Mouse (Mus musculus): Measurements from ENCODE around the gene Bcor. TPM values are rescaled to one million over a fixed set of nuclear protein-coding genes. Genes with fewer than 3 reads are reported as not detected.
A peak's percentile ranks its signal among the peaks of the same experiment; 100 is the strongest.

The Bcor gene
- polyA plus RNA-seq, 1 experiment from 2014 or later: 7.9 TPM

- WGBS (ENCODE audit: insufficient replicate concordance): 80% methylated on average over 5 of the region's 5 CpGs
- Histone ChIP-seq H3K9me3 (replicated peaks) (no peaks in the 10 kb centered on the region), H3K36me3 (peaks cover 87% of the 10 kb centered on the region), H3K27me3 (replicated peaks) (0 out of 2 replicates have a peak, but pooled peaks cover 4% of the 10 kb centered on the region), H3K4me2 (no peak overlapping the region), H3K27ac (no peak overlapping the region), H3K4me3 (no peak overlapping the region), H3K9ac (no peak overlapping the region), H3K4me1 (no peaks in the 10 kb centered on the region)
- no peak for ATAC-seq
These were observed 118.7 kb downstream of the Bcor start for GRCm38 (mm10) chrX:12041453-12041852.

- H3K9me3 ChIP-seq (replicated peaks): no peaks in the 10 kb centered on the region
- ATAC-seq: no peak
- peak overlapping the region; percentile 46 for H3K4me2 ChIP-seq
- peak overlapping the region; percentile 21; the same call in 1 of the 2 replicates for H3K4me3 ChIP-seq
- H3K9ac ChIP-seq: peak overlapping the region; percentile 6; the same call in 1 of the 2 replicates
- H3K27me3 ChIP-seq (replicated peaks): no peaks in the 10 kb centered on the region
- no peaks in the 10 kb centered on the region for H3K36me3 ChIP-seq
- peaks cover 7% of the 10 kb centered on the region; the same call in 1 of the 2 replicates for H3K4me1 ChIP-seq
- H3K27ac ChIP-seq: 0 out of 2 replicates have a peak overlapping the region, but pooled peaks have one; percentile 10
- 48% methylated on average over 15 of the region's 15 CpGs for WGBS (ENCODE audit: insufficient replicate concordance)
These were observed 145.3 kb downstream of the Bcor start for GRCm38 (mm10) chrX:12014726-12015464.

- no peak overlapping the region for H3K4me3 ChIP-seq
- H3K9ac ChIP-seq: no peak overlapping the region
- H3K27me3 ChIP-seq (replicated peaks): peaks cover 32% of the 10 kb centered on the region
- H3K27ac ChIP-seq: no peak overlapping the region
- no peak overlapping the region for H3K4me2 ChIP-seq
- H3K4me1 ChIP-seq: peaks cover 27% of the 10 kb centered on the region
- no peaks in the 10 kb centered on the region for H3K36me3 ChIP-seq
- no peak for ATAC-seq
- H3K9me3 ChIP-seq (replicated peaks): no peaks in the 10 kb centered on the region
- WGBS (ENCODE audit: insufficient replicate concordance): 52% methylated on average over 1 of the region's 1 CpGs
These were observed 149.5 kb downstream of the Bcor start for GRCm38 (mm10) chrX:12010660-12011059.

GRCm38 (mm10) chrX:12009046-12009445 is 151.1 kb downstream of the Bcor start:
- no peak for ATAC-seq
- H3K4me1 ChIP-seq: peaks cover 34% of the 10 kb centered on the region
- WGBS (ENCODE audit: insufficient replicate concordance): 73% methylated on average over 3 of the region's 3 CpGs
- no peak overlapping the region for H3K4me3 ChIP-seq
- H3K36me3 ChIP-seq: no peaks in the 10 kb centered on the region
- H3K9ac ChIP-seq: no peak overlapping the region
- peaks cover 48% of the 10 kb centered on the region for H3K27me3 ChIP-seq (replicated peaks)
- no peak overlapping the region for H3K4me2 ChIP-seq
- no peaks in the 10 kb centered on the region for H3K9me3 ChIP-seq (replicated peaks)
- no peak overlapping the region for H3K27ac ChIP-seq

GRCm38 (mm10) chrX:12007832-12008540 is 152.2 kb downstream of the Bcor start:
- no peak overlapping the region for H3K4me3 ChIP-seq
- H3K9me3 ChIP-seq (replicated peaks): no peaks in the 10 kb centered on the region
- H3K27ac ChIP-seq: peak overlapping the region; percentile 97
- no peaks in the 10 kb centered on the region for H3K36me3 ChIP-seq
- H3K9ac ChIP-seq: peak overlapping the region; percentile 85
- H3K27me3 ChIP-seq (replicated peaks): peaks cover 54% of the 10 kb centered on the region
- peaks cover 45% of the 10 kb centered on the region for H3K4me1 ChIP-seq
- ATAC-seq: no peak
- H3K4me2 ChIP-seq: peak overlapping the region; percentile 88
- WGBS (ENCODE audit: insufficient replicate concordance): 15% methylated on average over 11 of the region's 11 CpGs

GRCm38 (mm10) chrX:12006882-12007753 is 153.0 kb downstream of the Bcor start:
- Histone ChIP-seq H3K9me3 (replicated peaks) (no peaks in the 10 kb centered on the region), H3K27ac (peak overlapping the region; percentile 97), H3K4me1 (peaks cover 53% of the 10 kb centered on the region), H3K27me3 (replicated peaks) (peaks cover 60% of the 10 kb centered on the region), H3K36me3 (no peaks in the 10 kb centered on the region), H3K4me3 (peak overlapping the region; percentile 63), H3K4me2 (peak overlapping the region; percentile 88), H3K9ac (peak overlapping the region; percentile 85)
- WGBS (ENCODE audit: insufficient replicate concordance): under 1% methylated on average over 62 of the region's 75 CpGs
- ATAC-seq: peak; percentile 69

GRCm38 (mm10) chrX:12006031-12006881 is 153.9 kb downstream of the Bcor start:
- Histone ChIP-seq H3K27me3 (replicated peaks) (peaks cover 68% of the 10 kb centered on the region), H3K27ac (peak overlapping the region; percentile 97), H3K9me3 (replicated peaks) (no peaks in the 10 kb centered on the region), H3K4me2 (peak overlapping the region; percentile 88), H3K4me1 (peaks cover 62% of the 10 kb centered on the region), H3K36me3 (no peaks in the 10 kb centered on the region), H3K9ac (peak overlapping the region; percentile 85), H3K4me3 (peak overlapping the region; percentile 63)
- WGBS (ENCODE audit: insufficient replicate concordance): 3% methylated on average over 47 of the region's 57 CpGs
- ATAC-seq: peak; percentile 26; the same call in 1 of the 2 replicates

- H3K36me3 ChIP-seq: no peaks in the 10 kb centered on the region
- no peaks in the 10 kb centered on the region for H3K9me3 ChIP-seq (replicated peaks)
- peak overlapping the region; percentile 63 for H3K4me3 ChIP-seq
- ATAC-seq: peak; percentile 66
- peaks cover 77% of the 10 kb centered on the region for H3K27me3 ChIP-seq (replicated peaks)
- H3K27ac ChIP-seq: peak overlapping the region; percentile 97
- WGBS (ENCODE audit: insufficient replicate concordance): 6% methylated on average over 30 of the region's 38 CpGs
- peak overlapping the region; percentile 85 for H3K9ac ChIP-seq
- peaks cover 71% of the 10 kb centered on the region for H3K4me1 ChIP-seq
- H3K4me2 ChIP-seq: peak overlapping the region; percentile 88
These were observed 154.7 kb downstream of the Bcor start for GRCm38 (mm10) chrX:12005181-12006030.

GRCm38 (mm10) chrX:12004416-12004815 is 155.7 kb downstream of the Bcor start:
- Histone ChIP-seq H3K36me3 (no peaks in the 10 kb centered on the region), H3K9me3 (replicated peaks) (no peaks in the 10 kb centered on the region), H3K9ac (peak overlapping the region; percentile 85), H3K4me1 (peaks cover 81% of the 10 kb centered on the region), H3K4me3 (no peak overlapping the region), H3K4me2 (peak overlapping the region; percentile 88), H3K27me3 (replicated peaks) (peaks cover 84% of the 10 kb centered on the region), H3K27ac (peak overlapping the region; percentile 97)
- WGBS (ENCODE audit: insufficient replicate concordance): 26% methylated on average over 16 of the region's 16 CpGs
- ATAC-seq: no peak

GRCm38 (mm10) chrX:12003947-12004346 is 156.2 kb downstream of the Bcor start:
- Histone ChIP-seq H3K4me3 (no peak overlapping the region), H3K9ac (peak overlapping the region; percentile 85), H3K4me1 (peaks cover 84% of the 10 kb centered on the region), H3K27me3 (replicated peaks) (peaks cover 87% of the 10 kb centered on the region), H3K27ac (peak overlapping the region; percentile 97), H3K9me3 (replicated peaks) (no peaks in the 10 kb centered on the region), H3K4me2 (peak overlapping the region; percentile 88), H3K36me3 (no peaks in the 10 kb centered on the region)
- ATAC-seq: no peak
- whole genome bisulfite sequencing (ENCODE audit: insufficient replicate concordance): 19% methylated on average over 6 of the region's 6 CpGs
